Mouse (Mus musculus): Measurements from ENCODE around the gene Map7d3. TPM values are rescaled to one million over a fixed set of nuclear protein-coding genes. Genes with fewer than 3 reads are reported as not detected.

Gene Map7d3
- polyA plus RNA-seq (2014; fragmentation: Illumina TruSeq; extraction: RNeasy Lipid Tissue Mini Kit (QIAGEN cat#74804); ENCODE audit: low read depth, low replicate concordance) = 1.6 TPM

DNA sequence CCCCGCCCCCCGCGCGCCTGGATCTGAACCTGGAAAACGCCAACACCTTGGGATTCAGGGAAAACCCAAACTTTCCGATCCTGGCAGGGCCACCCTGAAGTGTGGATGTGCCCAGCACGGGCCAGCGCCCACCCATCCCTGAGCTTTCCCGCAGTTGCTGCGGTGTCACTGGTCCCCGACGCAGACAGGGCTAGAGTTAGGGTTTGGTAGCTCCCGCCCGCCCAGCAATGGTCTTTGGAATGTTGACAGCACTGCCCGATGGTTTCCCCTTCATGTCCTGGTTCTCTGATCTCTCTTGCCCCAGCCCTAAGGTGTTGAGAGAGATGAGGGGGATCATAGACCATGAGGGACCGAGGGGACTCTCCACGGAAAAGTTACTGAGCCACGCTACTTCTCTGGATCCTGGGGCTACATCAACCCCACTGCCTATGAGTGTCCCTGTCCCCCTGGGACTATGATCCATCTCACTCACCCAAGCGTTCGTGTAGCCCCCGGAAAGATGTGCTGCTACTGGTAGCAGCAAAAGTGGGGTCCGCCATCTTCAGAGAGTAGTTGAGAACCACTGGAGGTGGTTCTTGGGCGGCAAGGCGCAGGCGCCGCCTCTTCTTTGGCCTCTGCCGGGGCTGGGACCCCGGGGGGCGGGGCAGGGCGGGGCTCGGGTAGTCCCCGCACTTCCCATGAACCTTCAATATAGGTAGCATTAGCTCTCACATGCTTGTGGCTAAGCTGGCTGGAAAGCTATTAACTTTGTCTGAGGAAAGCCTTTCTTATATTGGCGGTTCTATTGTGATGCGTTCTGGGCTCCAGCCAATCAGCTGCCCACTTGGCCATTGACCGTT lies at the start of gene Map7d3:
Gene Map7d3 (minus strand): TSS at position 562 of the 839 bp plus-strand sequence.

DNA sequence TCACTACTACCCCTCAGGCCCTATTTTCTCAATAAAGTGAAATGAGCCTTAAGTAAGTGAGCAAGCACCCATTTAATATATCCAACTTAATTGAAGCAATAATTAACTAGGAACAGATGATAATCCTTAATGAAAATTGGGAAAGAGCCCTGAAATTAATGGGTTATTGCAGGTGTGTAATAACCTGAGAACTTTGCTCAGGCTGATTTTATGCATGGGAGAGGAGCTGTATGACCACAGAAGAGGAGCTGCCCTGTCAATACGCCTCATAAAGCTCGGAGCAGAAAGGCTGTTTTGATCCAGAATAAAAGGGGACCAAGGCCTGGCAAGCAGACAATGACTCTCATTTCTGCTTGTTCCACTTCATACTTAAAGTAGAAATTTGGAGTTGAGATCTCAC lies 47.7 kb upstream of the Map7d3 start, which contains the start of gene Adgrg4:
Gene Adgrg4 (plus strand): TSS at position 301 of the 400 bp plus-strand sequence.

Other genes with a start within 250 kb of the Map7d3 start
- 138 TPM for gene Mmgt1, start 224.3 kb downstream of the Map7d3 start, polyA plus RNA-seq (2014; fragmentation: Illumina TruSeq; extraction: RNeasy Lipid Tissue Mini Kit (QIAGEN cat#74804); ENCODE audit: low read depth, low replicate concordance)
- 65.3 TPM for gene Slc9a6, start 212.6 kb downstream of the Map7d3 start, polyA plus RNA-seq (2014; fragmentation: Illumina TruSeq; extraction: RNeasy Lipid Tissue Mini Kit (QIAGEN cat#74804); ENCODE audit: low read depth, low replicate concordance)
- gene Fhl1, start 90.5 kb downstream of the Map7d3 start, polyA plus RNA-seq (2014; fragmentation: Illumina TruSeq; extraction: RNeasy Lipid Tissue Mini Kit (QIAGEN cat#74804); ENCODE audit: low read depth, low replicate concordance) = 167 TPM
- 16.5 TPM for gene Adgrg4, start 47.8 kb upstream of the Map7d3 start, polyA plus RNA-seq (2014; fragmentation: Illumina TruSeq; extraction: RNeasy Lipid Tissue Mini Kit (QIAGEN cat#74804); ENCODE audit: low read depth, low replicate concordance)
- not detected for gene Brs3, start 220.7 kb upstream of the Map7d3 start, polyA plus RNA-seq (2014; fragmentation: Illumina TruSeq; extraction: RNeasy Lipid Tissue Mini Kit (QIAGEN cat#74804); ENCODE audit: low read depth, low replicate concordance)
- 87.6 TPM for gene Htatsf1, start 231.3 kb upstream of the Map7d3 start, polyA plus RNA-seq (2014; fragmentation: Illumina TruSeq; extraction: RNeasy Lipid Tissue Mini Kit (QIAGEN cat#74804); ENCODE audit: low read depth, low replicate concordance)